Comparison of ENCODE assay signal across 24 mouse cellular contexts in genomic region chr1:64284656-64285055, GRCm38 (mm10).
A peak's percentile ranks its signal among the peaks of the same experiment; 100 is the strongest.
DNase-seq lines count a peak whose midpoint lies in the region; ATAC-seq and TF ChIP-seq lines count a peak whose summit lies in the region.
"Had no signal": no experiment of that assay in that cellular context is flagged by ENCODE, and none has a peak within 500 bp of the region (broad histone marks: within the 10 kb centered on the region; RNA-seq: fewer than 3 reads in every experiment).

No protein-coding gene starts in this region.

- no peaks in the 10 kb centered on the region for H3K36me3 ChIP-seq in kidney, postnatal 0 days (ENCODE audit: insufficient read depth, low read length)
- H3K36me3 ChIP-seq in kidney, embryonic 14.5 days (ENCODE audit: control insufficient read depth, insufficient read depth, low read length): no peaks in the 10 kb centered on the region
- H3K36me3 ChIP-seq: forebrain, embryonic 10.5 days; hindbrain, embryonic 10.5 days; hindbrain, embryonic 13.5 days had no signal

- peak; percentile 41 to 47 for DNase-seq in cerebellum, adult 18-20 months
- no peak for DNase-seq in cerebellum, postnatal 25 days
- peak; percentile 46 for DNase-seq in cerebellum, adult 9-10 months
- DNase-seq in cerebellum, postnatal 10 days: no peak
- DNase-seq in kidney, postnatal 0 days (ENCODE audit: low spot score): peak; percentile 35
- DNase-seq in heart, adult 9 months (ENCODE audit: low spot score in 2 of 2): no peak
- DNase-seq: adrenal gland, adult 2 months; adrenal gland, postnatal 14 days; gastrocnemius, postnatal 25 days; heart, adult 2 months; heart, postnatal 36 days; kidney, adult 18-20 months; kidney, adult 9 months; kidney, postnatal 10 days had no signal

- no peaks in the 10 kb centered on the region for H3K9me3 ChIP-seq in kidney, postnatal 0 days (replicated peaks; ENCODE audit: low read length)
- H3K9me3 ChIP-seq in kidney, embryonic 14.5 days (ENCODE audit: control insufficient read depth, low read length): no peaks in the 10 kb centered on the region
- H3K9me3 ChIP-seq: forebrain, embryonic 10.5 days; forebrain, embryonic 13.5 days; hindbrain, embryonic 10.5 days; hindbrain, embryonic 13.5 days had no signal

- no peak overlapping the region for H3K4me3 ChIP-seq in kidney, postnatal 0 days (replicated peaks; ENCODE audit: low read depth, low read length)
- H3K4me3 ChIP-seq in kidney, embryonic 14.5 days (ENCODE audit: low read length): no peak overlapping the region
- H3K4me3 ChIP-seq: forebrain, embryonic 10.5 days; forebrain, embryonic 13.5 days; heart, adult 2 months; hindbrain, embryonic 10.5 days; hindbrain, embryonic 13.5 days had no signal

- no peak for ATAC-seq in kidney, postnatal 0 days (replicated peaks; ENCODE audit: low FRiP score, low read depth)
- ATAC-seq in kidney, embryonic 14.5 days (ENCODE audit: low FRiP score, low TSS enrichment): no peak
- ATAC-seq: CD4-positive, CD25-positive, alpha-beta regulatory T cell, adult 4 months; forebrain, embryonic 13.5 days; hindbrain, embryonic 16.5 days; inflammation-experienced regulatory T-cells, adult 6 months; intestine, embryonic 16.5 days had no signal

- H3K4me1 ChIP-seq in kidney, postnatal 0 days (replicated peaks; ENCODE audit: insufficient read depth, low read length): 0 out of 2 replicates have a peak, but pooled peaks cover 3% of the 10 kb centered on the region
- H3K4me1 ChIP-seq in kidney, embryonic 14.5 days (ENCODE audit: control insufficient read depth, insufficient read depth, low read length): 0 out of 2 replicates have a peak, but pooled peaks cover 4% of the 10 kb centered on the region
- H3K4me1 ChIP-seq: forebrain, embryonic 13.5 days had no signal

- WGBS in kidney, postnatal 0 days: 57% methylated on average over 8 of the region's 8 CpGs
- 60% methylated on average over 8 of the region's 8 CpGs for WGBS in kidney, embryonic 14.5 days

- H3K9ac ChIP-seq in kidney, postnatal 0 days (ENCODE audit: low read depth, low read length): no peak overlapping the region
- H3K9ac ChIP-seq in kidney, embryonic 14.5 days (ENCODE audit: low read depth, low read length): no peak overlapping the region
- H3K9ac ChIP-seq: forebrain, embryonic 13.5 days; hindbrain, embryonic 13.5 days had no signal

- H3K27ac ChIP-seq in kidney, postnatal 0 days: no peak overlapping the region
- no peak overlapping the region for H3K27ac ChIP-seq in kidney, embryonic 14.5 days (ENCODE audit: low read depth, low read length)
- H3K27ac ChIP-seq: forebrain, embryonic 10.5 days; forebrain, embryonic 13.5 days; heart, adult 2 months; hindbrain, embryonic 10.5 days; hindbrain, embryonic 13.5 days had no signal

- no peaks in the 10 kb centered on the region for H3K27me3 ChIP-seq in kidney, postnatal 0 days (ENCODE audit: insufficient read depth, low read length)
- no peaks in the 10 kb centered on the region for H3K27me3 ChIP-seq in kidney, embryonic 14.5 days (ENCODE audit: control insufficient read depth, insufficient read depth, low read length)
- H3K27me3 ChIP-seq: forebrain, embryonic 13.5 days; hindbrain, embryonic 13.5 days had no signal

- TF ChIP-seq CTCF in kidney, postnatal 0 days (IDR thresholded peaks at IDR 0.05; ENCODE audit: low read depth): no peak

- H3K4me2 ChIP-seq in kidney, postnatal 0 days (ENCODE audit: low read length): no peak overlapping the region
- no peak overlapping the region for H3K4me2 ChIP-seq in kidney, embryonic 14.5 days (replicated peaks; ENCODE audit: low read depth, low read length)
- H3K4me2 ChIP-seq: forebrain, embryonic 13.5 days; heart, embryonic 11.5 days; hindbrain, embryonic 13.5 days had no signal

Comparison
In these comparisons a context has a peak if more than half of its experiments do, and no peak if none do; other contexts are left out.
1. DNase-seq: peak in cerebellum, adult 18-20 months (2 of 2), cerebellum, adult 9-10 months (single experiment) and kidney, postnatal 0 days (single experiment); none in cerebellum, postnatal 25 days (0 of 2), cerebellum, postnatal 10 days (0 of 2) and heart, adult 9 months (0 of 2).